Mouse (Mus musculus) lung, adult 2 months (tissue): ENCODE results near the gene Defb21. TPM values are rescaled to one million over a fixed set of nuclear protein-coding genes. Genes with fewer than 3 reads are reported as not detected.

Source experiments
- DNase-seq: peaks from one replicate; pipeline ENCODE4 v3.0.0; 2022
- H3K4me1 ChIP-seq: fragments of 200-500 bp; 2 replicates; pipeline ENCODE4 v1.6.1; 2011; ENCODE audit warnings: low read length; ENCODE audit not compliant: control insufficient read depth, insufficient read depth
- H3K4me3 ChIP-seq: fragments of 200-500 bp; replicated peaks from 2 replicates; pipeline ENCODE3; 2011; ENCODE audit warnings: low read depth, mild to moderate bottlenecking, control low read depth, low read length; ENCODE audit errors: extremely low read depth
- CTCF ChIP-seq: fragments of 200-500 bp; IDR thresholded peaks from 2 replicates; pipeline ENCODE4 v1.5.1; 2011; ENCODE audit warnings: mild to moderate bottlenecking, low read length, control low read depth; ENCODE audit not compliant: insufficient read depth
- POLR2A ChIP-seq: fragments of 200-500 bp; IDR thresholded peaks from 2 replicates; pipeline ENCODE4 v1.6.1; 2011; ENCODE audit warnings: low read depth, mild to moderate bottlenecking, control low read depth, low read length, borderline replicate concordance; ENCODE audit errors: extremely low read depth
- WGBS: fragments of 180-500 bp; shearing (Covaris S2); methylation state at CpG from one replicate; pipeline ENCODE4 v1.1.7; 2018; 5-methylcytosine and 5-hydroxymethylcytosine counted together
- polyA plus RNA-seq: library from polyadenylated mRNA; depleted of rRNA; stranded (reverse); fragments of >200 nt; gene quantifications from 2 replicates; pipeline ENCODE4 v1.2.3, GENCODE M21; 2012; rRNA removed

The Defb21 gene
- not detected in 2 replicates for polyA plus RNA-seq

DNA sequence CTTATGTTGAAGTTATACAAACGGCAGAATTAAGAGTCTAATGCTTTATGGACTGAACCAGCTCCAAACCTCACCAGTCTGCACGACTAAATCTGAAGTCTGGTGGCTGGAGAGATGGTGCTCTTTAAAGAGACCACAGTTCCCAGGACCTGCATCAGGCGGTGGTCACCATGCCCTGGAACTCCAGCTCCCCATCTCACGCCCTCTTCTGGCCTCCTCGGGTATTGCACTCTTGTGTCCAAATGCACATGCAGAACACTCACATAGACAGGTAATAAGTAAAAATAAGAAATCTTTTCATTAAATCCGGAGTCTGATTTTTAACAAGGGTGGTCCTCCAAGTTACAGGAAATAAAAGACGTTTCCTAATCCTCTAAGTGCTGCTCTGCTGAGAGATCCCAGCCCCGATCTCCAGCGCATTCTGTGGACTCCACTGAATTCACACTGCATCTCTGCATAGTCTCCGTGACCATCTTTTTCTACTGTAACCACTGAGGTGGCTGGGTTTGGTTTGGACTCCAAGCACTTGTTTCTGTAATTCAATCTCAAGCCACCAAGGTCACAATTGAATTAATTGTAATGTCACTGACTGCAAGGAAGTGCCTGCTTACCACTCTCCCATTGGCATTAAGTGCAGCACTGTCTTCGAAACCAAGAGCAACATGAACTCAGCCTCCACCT is at the start of gene Defb21:
Defb21 (plus strand) TSS at position 631 of the 681 bp plus-strand sequence.
- no peak for DNase-seq
- Histone ChIP-seq H3K4me1 (no peaks in the 10 kb centered on the region), H3K4me3 (no peak within 1 kb of the TSS)
- WGBS, result 58% methylated on average over 11 of the region's 11 CpGs
- 0 out of 2 replicates have a peak, but pooled peaks have one; percentile 17 for TF ChIP-seq CTCF
- no peak for TF ChIP-seq POLR2A

GRCm38 (mm10) chr2:152539944-152540710 is 32.4 kb upstream of the Defb21 start, which contains the start of gene Defb29:
Gene Defb29 (minus strand): TSS chr2:152540098.
- no peak within 1 kb of the TSS for H3K4me3 ChIP-seq
- TF ChIP-seq POLR2A (no peak), CTCF (no peak)

DNA sequence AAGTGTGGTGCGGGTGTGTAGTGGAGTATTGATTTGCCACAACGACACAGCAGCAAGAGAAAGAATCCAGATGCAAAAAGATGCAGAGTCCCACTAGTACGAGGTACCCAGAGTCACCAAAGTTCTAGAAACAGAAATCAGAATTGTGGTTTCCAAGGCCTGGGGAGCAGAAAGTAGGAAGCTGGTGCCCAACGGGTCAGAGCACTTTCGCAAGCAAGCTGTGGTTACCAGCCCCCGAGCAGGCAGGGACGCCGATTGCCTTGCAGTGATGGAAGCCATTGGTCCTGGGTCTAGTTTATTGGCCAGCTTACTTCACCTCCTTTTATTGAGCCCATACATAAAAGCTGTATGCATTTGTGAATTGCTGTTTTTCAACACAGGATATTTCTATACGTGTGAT is 30.6 kb upstream of the Defb21 start:
- no peak overlapping the region for H3K4me3 ChIP-seq
- TF ChIP-seq CTCF (no peak), POLR2A (no peak)
- H3K4me1 ChIP-seq, result no peaks in the 10 kb centered on the region
- DNase-seq, result no peak
- 69% methylated on average over 9 of the region's 9 CpGs for WGBS

More at GRCm38 (mm10) chr2:152539944-152540710, 32.4 kb upstream of the Defb21 start, which contains the start of gene Defb29:
- no peak for DNase-seq
- WGBS, result 51% methylated on average over 13 of the region's 13 CpGs
- H3K4me1 ChIP-seq, result no peaks in the 10 kb centered on the region

DNA sequence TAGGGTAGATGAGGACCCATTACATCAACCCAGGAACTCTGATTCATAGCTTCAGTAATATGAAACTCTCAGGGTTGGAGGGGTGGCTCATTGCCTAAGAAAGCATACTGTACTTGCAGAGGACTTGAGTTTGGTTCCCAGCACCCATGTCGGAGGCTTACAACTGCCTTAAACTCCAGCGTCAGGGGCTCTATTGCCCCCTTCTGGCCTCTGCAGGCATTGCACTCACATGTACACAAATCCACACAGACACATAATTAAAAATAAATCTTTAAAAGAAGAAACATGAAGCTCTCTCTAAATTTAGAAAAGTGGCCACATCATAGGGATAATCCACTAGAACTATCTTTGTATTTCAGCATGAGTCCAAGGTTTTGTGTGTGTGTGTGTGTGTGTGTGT is 29.6 kb upstream of the Defb21 start:
- TF ChIP-seq POLR2A (no peak), CTCF (no peak)
- H3K4me1 ChIP-seq, result no peaks in the 10 kb centered on the region
- H3K4me3 ChIP-seq, result no peak overlapping the region
- no peak for DNase-seq
- 67% methylated on average over 2 of the region's 2 CpGs for WGBS

DNA sequence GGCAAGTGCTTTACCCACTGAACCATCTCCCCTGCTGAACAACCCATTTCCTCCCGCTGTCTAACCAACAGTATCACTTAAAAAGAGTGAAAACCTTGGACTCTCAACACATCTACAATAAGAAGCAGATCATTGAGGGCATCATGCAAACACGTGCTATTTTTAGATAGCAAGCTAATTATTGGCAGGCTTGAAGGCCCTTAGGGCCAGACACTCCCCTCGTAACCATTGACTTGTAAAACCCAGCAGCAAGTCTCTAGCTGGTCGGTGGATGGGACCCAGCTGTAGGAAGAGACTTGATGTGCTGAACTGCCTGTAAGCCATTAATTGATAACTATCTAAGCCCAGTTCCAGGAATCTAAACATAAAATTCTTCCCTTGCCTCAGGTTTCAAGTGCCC is 29.1 kb upstream of the Defb21 start:
- H3K4me1 ChIP-seq, result no peaks in the 10 kb centered on the region
- no peak overlapping the region for H3K4me3 ChIP-seq
- no peak for DNase-seq
- WGBS, result 62% methylated on average over 4 of the region's 4 CpGs
- TF ChIP-seq CTCF (no peak), POLR2A (no peak)

DNA sequence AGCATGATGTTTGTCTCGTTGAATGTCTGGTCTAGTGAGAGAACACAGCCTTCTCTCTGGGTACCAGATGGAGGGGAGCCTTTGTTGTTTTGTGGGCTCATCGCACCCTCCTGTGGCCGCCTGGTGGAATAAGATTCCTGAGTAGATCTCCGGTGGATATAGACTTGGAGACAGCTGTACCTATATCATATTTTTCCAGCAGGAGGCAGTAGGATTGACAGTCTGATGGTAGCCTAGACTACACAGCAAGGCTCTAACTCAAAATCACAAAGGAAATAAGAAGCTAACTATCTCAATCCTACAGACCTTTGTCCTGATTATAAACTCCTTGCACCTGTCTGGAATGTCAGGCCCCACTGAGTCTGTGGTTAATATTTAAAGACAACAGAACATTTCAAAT is 27.9 kb upstream of the Defb21 start:
- 11% methylated on average over 4 of the region's 4 CpGs for WGBS
- DNase-seq, result no peak
- Histone ChIP-seq H3K4me1 (no peaks in the 10 kb centered on the region), H3K4me3 (no peak overlapping the region)
- TF ChIP-seq CTCF, result peak; percentile 26; the same call in 1 of the 2 replicates
- no peak for TF ChIP-seq POLR2A

DNA sequence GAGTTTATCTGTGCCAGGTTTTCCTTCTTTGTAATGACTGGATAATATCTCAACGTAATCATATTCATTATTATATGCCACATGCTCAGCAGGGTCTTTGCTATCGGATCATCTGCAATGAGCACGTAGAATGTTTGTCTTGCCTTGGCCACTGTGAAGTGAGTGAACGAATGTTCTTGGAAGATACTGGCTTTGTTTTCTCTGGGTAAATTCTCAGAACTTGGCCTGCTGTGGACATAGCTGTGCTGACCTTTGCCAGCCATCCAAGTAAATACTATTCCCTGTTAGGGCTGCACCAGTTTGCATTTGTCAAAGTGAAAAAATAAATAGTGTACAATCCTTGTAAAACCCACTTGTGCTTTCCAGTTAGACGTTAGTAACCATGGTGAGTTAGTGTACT is 24.4 kb upstream of the Defb21 start:
- TF ChIP-seq POLR2A, result no peak
- TF ChIP-seq CTCF, result no peak
- WGBS, result 49% methylated on average over 5 of the region's 5 CpGs
- no peaks in the 10 kb centered on the region for H3K4me1 ChIP-seq
- DNase-seq, result no peak
- no peak overlapping the region for H3K4me3 ChIP-seq

DNA sequence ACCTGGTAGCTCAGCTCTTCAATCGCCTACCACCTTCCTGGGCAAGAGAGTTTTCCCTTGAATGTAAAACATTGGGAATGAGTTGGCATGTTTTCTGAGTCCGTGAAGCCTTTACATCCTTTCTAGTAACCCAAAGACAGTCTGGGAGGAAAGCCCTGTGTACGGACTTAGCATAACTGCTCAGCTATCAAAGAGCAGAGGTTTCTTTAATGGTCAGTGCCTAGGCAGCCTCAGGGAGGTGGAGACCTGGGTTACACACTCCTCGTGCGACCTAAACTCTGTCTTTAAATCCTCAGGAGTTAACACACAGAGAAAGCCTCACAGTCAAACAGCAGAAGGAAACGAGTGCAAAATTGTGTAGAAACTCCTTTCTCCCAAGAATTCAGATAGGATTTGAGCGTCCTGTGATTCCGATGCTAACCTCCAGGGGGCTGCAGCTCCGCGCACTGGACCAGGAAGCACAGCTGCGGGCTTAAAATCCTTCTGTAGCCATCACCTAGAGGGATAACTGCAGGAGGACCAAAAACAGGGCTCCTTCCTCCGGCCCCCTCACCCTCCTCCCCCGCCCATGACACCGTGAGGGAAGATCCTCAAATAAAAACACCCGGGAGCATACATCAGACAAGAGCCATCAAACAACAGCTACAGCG is 18.6 kb upstream of the Defb21 start:
- DNase-seq, result peak; percentile 11
- 12% methylated on average over 16 of the region's 16 CpGs for WGBS
- no peak overlapping the region for H3K4me3 ChIP-seq
- H3K4me1 ChIP-seq, result no peaks in the 10 kb centered on the region
- TF ChIP-seq CTCF (peak; percentile 72), POLR2A (no peak)

DNA sequence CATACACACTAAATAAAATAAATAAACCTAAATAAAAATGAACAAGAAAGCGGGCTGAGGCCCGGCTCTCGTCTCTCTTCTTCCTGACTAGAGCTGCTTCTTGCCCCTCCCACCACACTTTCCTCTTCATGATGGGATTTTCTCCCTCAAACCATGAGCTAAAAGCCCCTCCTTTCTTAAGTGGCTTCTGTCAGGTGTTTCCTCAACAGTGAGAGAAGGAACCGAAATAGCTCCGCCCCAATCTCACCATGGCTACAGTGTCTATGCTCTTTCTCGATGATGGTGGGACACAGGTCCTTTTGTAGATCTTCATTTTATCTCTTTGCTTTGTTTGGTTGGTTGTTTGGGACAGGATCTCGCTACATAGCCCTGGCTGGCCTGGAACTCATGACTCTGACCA is 15.9 kb upstream of the Defb21 start:
- Histone ChIP-seq H3K4me1 (no peaks in the 10 kb centered on the region), H3K4me3 (no peak overlapping the region)
- 67% methylated on average over 7 of the region's 7 CpGs for WGBS
- no peak for TF ChIP-seq CTCF
- no peak for TF ChIP-seq POLR2A
- DNase-seq, result no peak
